Mouse (Mus musculus): ENCODE data around the gene Strap.

- TF ChIP-seq CTCF (IDR thresholded peaks at IDR 0.05; ENCODE audit: low read depth) (no peak), EP300 (IDR thresholded peaks at IDR 0.05; ENCODE audit: low read depth) (no peak)
Observed at GRCm38 (mm10) chr6:137783899-137784637, 49.2 kb downstream of the Strap start.
